Mouse (Mus musculus) bone marrow macrophage, adult 2 months (primary cell): ENCODE results near the gene St3gal3.

Source experiments
- CTCF ChIP-seq: IDR thresholded peaks from 2 replicates; pipeline ENCODE4 v1.5.1; 2012; ENCODE audit warnings: low read depth, mild to moderate bottlenecking, low read length, moderate library complexity
- POLR2A ChIP-seq: IDR thresholded peaks from 2 replicates; pipeline ENCODE4 v1.6.1; 2012; ENCODE audit warnings: mild to moderate bottlenecking, low read depth, low read length, borderline replicate concordance

DNA sequence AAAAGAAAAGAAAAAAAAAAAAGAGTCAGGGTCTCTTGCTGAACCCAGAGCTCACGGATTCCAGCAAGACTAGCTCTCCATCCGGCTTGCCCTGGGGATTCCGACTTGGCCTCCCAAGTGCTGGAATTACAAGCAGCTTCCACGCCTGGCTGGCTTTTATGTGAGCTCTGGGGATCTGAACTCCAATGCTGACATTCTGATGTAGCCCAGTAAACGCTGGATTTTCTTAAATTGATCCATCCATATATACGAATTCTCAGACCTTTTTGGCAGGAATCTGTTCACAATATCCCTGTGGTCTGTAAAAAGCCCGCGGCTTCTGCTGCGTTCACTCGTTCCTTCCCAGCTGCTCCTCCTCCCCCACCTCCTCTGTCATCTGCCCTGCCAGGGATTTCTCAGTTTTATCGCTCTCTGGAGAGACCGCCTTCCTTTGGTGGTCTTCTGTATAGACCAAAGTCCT, 57.4 kb downstream of the St3gal3 start:
- TF ChIP-seq POLR2A (no peak), CTCF (no peak)
